ENCODE assay signal across 27 mouse cellular contexts in genomic region chr5:122490148-122490547, GRCm38 (mm10).
"Had no signal": no experiment of that assay in that cellular context is flagged by ENCODE, and none has a peak within 500 bp of the region (broad histone marks: within the 10 kb centered on the region; RNA-seq: fewer than 3 reads in every experiment).

No protein-coding gene starts in this region.

- H3K4me3 ChIP-seq: embryonic facial prominence, embryonic 10.5 days; embryonic facial prominence, embryonic 12.5 days; embryonic facial prominence, embryonic 13.5 days; embryonic facial prominence, embryonic 15.5 days; erythroblast, embryonic 14.5 days; forebrain, embryonic 10.5 days; forebrain, embryonic 12.5 days; forebrain, embryonic 13.5 days; forebrain, embryonic 15.5 days; gastrocnemius, adult 2 months had no signal

- H3K4me1 ChIP-seq: embryonic facial prominence, embryonic 10.5 days; embryonic facial prominence, embryonic 12.5 days; embryonic facial prominence, embryonic 13.5 days; embryonic facial prominence, embryonic 15.5 days; forebrain, embryonic 10.5 days; forebrain, embryonic 12.5 days had no signal

- DNase-seq: cerebellum, adult 2 months; cerebellum, adult 8-10 months; cerebellum, adult 9-10 months; cerebellum, adult 9-11 months; cerebellum, postnatal 10 days; cerebellum, postnatal 14 days; cerebellum, postnatal 25 days; cerebellum, postnatal 36 days; embryo, embryonic 11 days; forebrain, postnatal 0 days; gastrocnemius, adult 2 months; gastrocnemius, postnatal 10 days; gastrocnemius, postnatal 14 days; gastrocnemius, postnatal 25 days; gastrocnemius, postnatal 36 days; heart, adult 18-20 months had no signal

- H3K27me3 ChIP-seq: embryonic facial prominence, embryonic 12.5 days; embryonic facial prominence, embryonic 13.5 days; embryonic facial prominence, embryonic 15.5 days; forebrain, embryonic 12.5 days; forebrain, embryonic 13.5 days; forebrain, embryonic 15.5 days had no signal

- H3K4me2 ChIP-seq: embryonic facial prominence, embryonic 12.5 days; embryonic facial prominence, embryonic 13.5 days; embryonic facial prominence, embryonic 15.5 days; forebrain, embryonic 12.5 days; forebrain, embryonic 13.5 days; forebrain, embryonic 15.5 days had no signal

- ATAC-seq: forebrain, embryonic 13.5 days; forebrain, embryonic 14.5 days; forebrain, embryonic 15.5 days; forebrain, embryonic 16.5 days; forebrain, postnatal 0 days had no signal

- H3K9ac ChIP-seq: embryonic facial prominence, embryonic 12.5 days; embryonic facial prominence, embryonic 13.5 days; embryonic facial prominence, embryonic 15.5 days; forebrain, embryonic 12.5 days; forebrain, embryonic 13.5 days; forebrain, embryonic 15.5 days; forebrain, postnatal 0 days had no signal

- H3K27ac ChIP-seq: embryonic facial prominence, embryonic 10.5 days; embryonic facial prominence, embryonic 12.5 days; embryonic facial prominence, embryonic 13.5 days; embryonic facial prominence, embryonic 15.5 days; forebrain, embryonic 10.5 days; forebrain, embryonic 12.5 days; forebrain, embryonic 13.5 days; forebrain, embryonic 15.5 days; gastrocnemius, adult 2 months had no signal

- H3K9me3 ChIP-seq: embryonic facial prominence, embryonic 10.5 days; embryonic facial prominence, embryonic 12.5 days; embryonic facial prominence, embryonic 13.5 days; embryonic facial prominence, embryonic 15.5 days; forebrain, embryonic 10.5 days; forebrain, embryonic 12.5 days; forebrain, embryonic 13.5 days; forebrain, embryonic 15.5 days had no signal
